24 mouse cellular contexts compared by ENCODE assay signal in genomic region chr6:84299146-84299545, GRCm38 (mm10).
"Had no signal": no experiment of that assay in that cellular context is flagged by ENCODE, and none has a peak within 500 bp of the region (broad histone marks: within the 10 kb centered on the region; RNA-seq: fewer than 3 reads in every experiment).

No protein-coding gene starts in this region.

- H3K36me3 ChIP-seq: heart, embryonic 12.5 days; hindbrain, embryonic 10.5 days; hindbrain, embryonic 12.5 days; intestine, embryonic 15.5 days; limb, embryonic 10.5 days; limb, embryonic 12.5 days; liver, embryonic 13.5 days; liver, embryonic 15.5 days had no signal

- H3K4me2 ChIP-seq: heart, embryonic 12.5 days; hindbrain, embryonic 12.5 days; hindbrain, embryonic 14.5 days; intestine, embryonic 15.5 days; limb, embryonic 12.5 days; liver, embryonic 13.5 days; liver, embryonic 15.5 days had no signal

- H3K27ac ChIP-seq: gastrocnemius, adult 2 months; heart, adult 2 months; hindbrain, embryonic 10.5 days; hindbrain, embryonic 12.5 days; hindbrain, embryonic 14.5 days; intestine, embryonic 15.5 days; layer of hippocampus, adult 2 months; left cerebral cortex, adult 2 months; limb, embryonic 10.5 days; limb, embryonic 12.5 days; liver, embryonic 13.5 days; liver, embryonic 15.5 days had no signal

- H3K4me3 ChIP-seq: gastrocnemius, adult 2 months; heart, adult 2 months; heart, embryonic 12.5 days; hindbrain, embryonic 10.5 days; hindbrain, embryonic 12.5 days; intestine, embryonic 15.5 days; layer of hippocampus, adult 2 months; left cerebral cortex, adult 2 months; limb, embryonic 10.5 days; limb, embryonic 12.5 days; liver, embryonic 13.5 days; liver, embryonic 15.5 days had no signal

- H3K27me3 ChIP-seq: heart, embryonic 12.5 days; hindbrain, embryonic 12.5 days; intestine, embryonic 15.5 days; limb, embryonic 12.5 days; liver, embryonic 15.5 days had no signal

- H3K9ac ChIP-seq: heart, embryonic 12.5 days; hindbrain, embryonic 12.5 days; hindbrain, embryonic 14.5 days; intestine, embryonic 15.5 days; limb, embryonic 12.5 days; liver, embryonic 13.5 days; liver, embryonic 15.5 days had no signal

- ATAC-seq: hindbrain, embryonic 16.5 days; inflammation-experienced regulatory T-cells, adult 6 months; intestine, embryonic 15.5 days had no signal

- H3K4me1 ChIP-seq: hindbrain, embryonic 12.5 days; intestine, embryonic 15.5 days; limb, embryonic 10.5 days; limb, embryonic 12.5 days; liver, embryonic 13.5 days; liver, embryonic 15.5 days had no signal

- H3K9me3 ChIP-seq: heart, embryonic 12.5 days; hindbrain, embryonic 10.5 days; hindbrain, embryonic 12.5 days; intestine, embryonic 15.5 days; limb, embryonic 10.5 days; liver, embryonic 13.5 days; liver, embryonic 15.5 days had no signal

- DNase-seq: gastrocnemius, adult 2 months; gastrocnemius, postnatal 10 days; gastrocnemius, postnatal 25 days; heart, adult 2 months; heart, postnatal 10 days; heart, postnatal 4 days; kidney, adult 8-10 months; kidney, postnatal 10 days; kidney, postnatal 25 days; kidney, postnatal 4 days; liver; liver, embryonic 13.5 days had no signal
